Mouse (Mus musculus): Measurements from ENCODE around the gene Iqcf1. TPM values are rescaled to one million over a fixed set of nuclear protein-coding genes. Genes with fewer than 3 reads are reported as not detected.
A peak's percentile ranks its signal among the peaks of the same experiment; 100 is the strongest.

Gene Iqcf1
- polyA plus RNA-seq, 1 experiment from 2014 or later, result not detected

- DNase-seq (ENCODE audit: low spot score), result peak; percentile 70
- Histone ChIP-seq H3K27me3 (ENCODE audit: insufficient read depth, low read length) (no peaks in the 10 kb centered on the region), H3K4me1 (replicated peaks; ENCODE audit: insufficient read depth, low read length) (no peaks in the 10 kb centered on the region), H3K4me2 (ENCODE audit: low read length) (no peak overlapping the region), H3K4me3 (replicated peaks; ENCODE audit: low read depth, low read length) (no peak overlapping the region), H3K9ac (ENCODE audit: low read depth, low read length) (no peak overlapping the region), H3K9me3 (replicated peaks; ENCODE audit: low read length) (no peaks in the 10 kb centered on the region), H3K27ac (no peak overlapping the region), H3K36me3 (ENCODE audit: insufficient read depth, low read length) (no peaks in the 10 kb centered on the region)
- 48% methylated on average over 13 of the region's 13 CpGs for WGBS
- no peak for ATAC-seq (replicated peaks; ENCODE audit: low FRiP score, low read depth)
- no peak for TF ChIP-seq CTCF (IDR thresholded peaks at IDR 0.05; ENCODE audit: low read depth)
Observed at GRCm38 (mm10) chr9:106512729-106513450, 13.1 kb downstream of the Iqcf1 start.

GRCm38 (mm10) chr9:106513566-106513965, 13.8 kb downstream of the Iqcf1 start:
- Histone ChIP-seq H3K27ac (no peak overlapping the region), H3K4me2 (ENCODE audit: low read length) (no peak overlapping the region), H3K9ac (ENCODE audit: low read depth, low read length) (no peak overlapping the region), H3K36me3 (ENCODE audit: insufficient read depth, low read length) (no peaks in the 10 kb centered on the region), H3K27me3 (ENCODE audit: insufficient read depth, low read length) (no peaks in the 10 kb centered on the region), H3K9me3 (replicated peaks; ENCODE audit: low read length) (no peaks in the 10 kb centered on the region), H3K4me3 (replicated peaks; ENCODE audit: low read depth, low read length) (no peak overlapping the region), H3K4me1 (replicated peaks; ENCODE audit: insufficient read depth, low read length) (no peaks in the 10 kb centered on the region)
- 75% methylated on average over 6 of the region's 6 CpGs for WGBS
- TF ChIP-seq CTCF (IDR thresholded peaks at IDR 0.05; ENCODE audit: low read depth), result no peak
- DNase-seq (ENCODE audit: low spot score) (no peak), ATAC-seq (replicated peaks; ENCODE audit: low FRiP score, low read depth) (no peak)

GRCm38 (mm10) chr9:106514273-106514672, 14.5 kb downstream of the Iqcf1 start, which contains the start of gene Iqcf5:
TSS of gene Iqcf5 (plus strand) at chr9:106514573.
- H3K36me3 ChIP-seq (ENCODE audit: insufficient read depth, low read length), result no peaks in the 10 kb centered on the region
- H3K4me2 ChIP-seq (ENCODE audit: low read length), result no peak within 1 kb of the TSS
- no peak within 1 kb of the TSS for H3K27ac ChIP-seq
- H3K9me3 ChIP-seq (replicated peaks; ENCODE audit: low read length), result no peaks in the 10 kb centered on the region
- H3K27me3 ChIP-seq (ENCODE audit: insufficient read depth, low read length), result no peaks in the 10 kb centered on the region
- 88% methylated on average over 4 of the region's 4 CpGs for WGBS
- H3K9ac ChIP-seq (ENCODE audit: low read depth, low read length), result no peak within 1 kb of the TSS
- ATAC-seq (replicated peaks; ENCODE audit: low FRiP score, low read depth), result no peak
- TF ChIP-seq CTCF (IDR thresholded peaks at IDR 0.05; ENCODE audit: low read depth), result no peak
- H3K4me1 ChIP-seq (replicated peaks; ENCODE audit: insufficient read depth, low read length), result no peaks in the 10 kb centered on the region
- DNase-seq (ENCODE audit: low spot score), result no peak
- H3K4me3 ChIP-seq (replicated peaks; ENCODE audit: low read depth, low read length), result no peak within 1 kb of the TSS

- Histone ChIP-seq H3K9me3 (replicated peaks; ENCODE audit: low read length) (no peaks in the 10 kb centered on the region), H3K27me3 (ENCODE audit: insufficient read depth, low read length) (no peaks in the 10 kb centered on the region), H3K36me3 (ENCODE audit: insufficient read depth, low read length) (no peaks in the 10 kb centered on the region), H3K4me3 (replicated peaks; ENCODE audit: low read depth, low read length) (no peak overlapping the region), H3K4me1 (replicated peaks; ENCODE audit: insufficient read depth, low read length) (no peaks in the 10 kb centered on the region), H3K9ac (ENCODE audit: low read depth, low read length) (no peak overlapping the region), H3K4me2 (ENCODE audit: low read length) (no peak overlapping the region), H3K27ac (no peak overlapping the region)
- TF ChIP-seq CTCF (IDR thresholded peaks at IDR 0.05; ENCODE audit: low read depth), result no peak
- ATAC-seq (replicated peaks; ENCODE audit: low FRiP score, low read depth) (no peak), DNase-seq (ENCODE audit: low spot score) (no peak)
- 65% methylated on average over 2 of the region's 2 CpGs for WGBS
Observed at GRCm38 (mm10) chr9:106519433-106519832, 19.7 kb downstream of the Iqcf1 start.

GRCm38 (mm10) chr9:106519909-106520308, 20.1 kb downstream of the Iqcf1 start:
- Histone ChIP-seq H3K36me3 (ENCODE audit: insufficient read depth, low read length) (no peaks in the 10 kb centered on the region), H3K4me1 (replicated peaks; ENCODE audit: insufficient read depth, low read length) (no peaks in the 10 kb centered on the region), H3K27me3 (ENCODE audit: insufficient read depth, low read length) (no peaks in the 10 kb centered on the region), H3K9me3 (replicated peaks; ENCODE audit: low read length) (no peaks in the 10 kb centered on the region), H3K9ac (ENCODE audit: low read depth, low read length) (no peak overlapping the region), H3K4me3 (replicated peaks; ENCODE audit: low read depth, low read length) (no peak overlapping the region), H3K27ac (no peak overlapping the region), H3K4me2 (ENCODE audit: low read length) (no peak overlapping the region)
- TF ChIP-seq CTCF (IDR thresholded peaks at IDR 0.05; ENCODE audit: low read depth), result no peak
- no peak for ATAC-seq (replicated peaks; ENCODE audit: low FRiP score, low read depth)
- WGBS, result 74% methylated on average over 8 of the region's 8 CpGs
- no peak for DNase-seq (ENCODE audit: low spot score)

- H3K27me3 ChIP-seq (ENCODE audit: insufficient read depth, low read length), result no peaks in the 10 kb centered on the region
- TF ChIP-seq CTCF (IDR thresholded peaks at IDR 0.05; ENCODE audit: low read depth), result peak; percentile 83
- no peak overlapping the region for H3K4me2 ChIP-seq (ENCODE audit: low read length)
- DNase-seq (ENCODE audit: low spot score) (peak; percentile 31), ATAC-seq (replicated peaks; ENCODE audit: low FRiP score, low read depth) (no peak)
- H3K4me3 ChIP-seq (replicated peaks; ENCODE audit: low read depth, low read length), result no peak overlapping the region
- H3K27ac ChIP-seq, result no peak overlapping the region
- WGBS, result 34% methylated on average over 3 of the region's 3 CpGs
- H3K4me1 ChIP-seq (replicated peaks; ENCODE audit: insufficient read depth, low read length), result no peaks in the 10 kb centered on the region
- no peaks in the 10 kb centered on the region for H3K36me3 ChIP-seq (ENCODE audit: insufficient read depth, low read length)
- H3K9me3 ChIP-seq (replicated peaks; ENCODE audit: low read length), result no peaks in the 10 kb centered on the region
- H3K9ac ChIP-seq (ENCODE audit: low read depth, low read length), result no peak overlapping the region
Observed at GRCm38 (mm10) chr9:106531833-106532232, 32.1 kb downstream of the Iqcf1 start.

- no peak for TF ChIP-seq CTCF (IDR thresholded peaks at IDR 0.05; ENCODE audit: low read depth)
- Histone ChIP-seq H3K4me1 (replicated peaks; ENCODE audit: insufficient read depth, low read length) (no peaks in the 10 kb centered on the region), H3K4me3 (replicated peaks; ENCODE audit: low read depth, low read length) (no peak overlapping the region), H3K9ac (ENCODE audit: low read depth, low read length) (no peak overlapping the region), H3K36me3 (ENCODE audit: insufficient read depth, low read length) (no peaks in the 10 kb centered on the region), H3K27ac (no peak overlapping the region), H3K4me2 (ENCODE audit: low read length) (no peak overlapping the region), H3K9me3 (replicated peaks; ENCODE audit: low read length) (no peaks in the 10 kb centered on the region), H3K27me3 (ENCODE audit: insufficient read depth, low read length) (no peaks in the 10 kb centered on the region)
- DNase-seq (ENCODE audit: low spot score) (no peak), ATAC-seq (replicated peaks; ENCODE audit: low FRiP score, low read depth) (no peak)
- WGBS, result 93% methylated on average over 7 of the region's 7 CpGs
Observed at GRCm38 (mm10) chr9:106534296-106534695, 34.5 kb downstream of the Iqcf1 start.
